Mouse (Mus musculus): Measurements from ENCODE around the gene Cysrt1. TPM values are rescaled to one million over a fixed set of nuclear protein-coding genes. Genes with fewer than 3 reads are reported as not detected.
"Not testable (repeated sequence)": the region's sequence is repeated elsewhere in the genome, so short reads cannot be mapped to it uniquely, and the experiment has no call there.

Gene Cysrt1
- total and polyA plus RNA-seq, 2 experiments from 2014 or later = not detected

DNA sequence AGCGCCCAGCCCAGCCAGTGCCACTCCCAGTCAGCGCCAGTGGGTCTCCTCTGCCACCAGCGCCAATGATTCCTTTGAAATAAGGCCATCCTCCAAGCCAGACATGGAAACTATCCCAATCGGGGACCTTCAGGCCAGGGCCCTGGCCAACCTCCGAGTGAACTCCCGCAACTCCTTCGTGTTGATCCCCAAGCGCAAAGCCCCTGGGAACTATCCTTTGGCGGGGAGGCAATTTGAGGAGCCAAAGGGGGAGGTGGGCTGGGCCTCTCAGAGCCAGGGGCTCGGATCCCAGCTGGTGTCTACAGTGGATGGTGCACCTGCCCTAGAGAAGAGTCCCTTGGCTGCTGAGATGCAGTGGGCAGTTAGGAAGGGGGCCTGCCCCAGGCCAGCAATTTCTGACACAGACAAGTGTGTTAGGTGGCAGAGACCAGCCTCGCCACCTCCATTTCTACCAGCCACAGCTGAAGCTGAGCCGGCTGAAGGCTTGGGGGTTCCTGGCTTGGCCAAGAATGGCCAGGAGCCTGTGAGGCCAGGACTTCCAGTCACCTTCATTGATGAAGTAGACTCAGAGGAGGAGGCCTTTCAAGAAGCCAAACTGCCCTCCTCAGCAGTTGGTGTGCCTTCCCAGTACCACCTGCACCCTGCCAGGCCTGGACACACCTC lies 21.5 kb upstream of the Cysrt1 start:
- WGBS = 30% methylated on average over 12 of the region's 12 CpGs

DNA sequence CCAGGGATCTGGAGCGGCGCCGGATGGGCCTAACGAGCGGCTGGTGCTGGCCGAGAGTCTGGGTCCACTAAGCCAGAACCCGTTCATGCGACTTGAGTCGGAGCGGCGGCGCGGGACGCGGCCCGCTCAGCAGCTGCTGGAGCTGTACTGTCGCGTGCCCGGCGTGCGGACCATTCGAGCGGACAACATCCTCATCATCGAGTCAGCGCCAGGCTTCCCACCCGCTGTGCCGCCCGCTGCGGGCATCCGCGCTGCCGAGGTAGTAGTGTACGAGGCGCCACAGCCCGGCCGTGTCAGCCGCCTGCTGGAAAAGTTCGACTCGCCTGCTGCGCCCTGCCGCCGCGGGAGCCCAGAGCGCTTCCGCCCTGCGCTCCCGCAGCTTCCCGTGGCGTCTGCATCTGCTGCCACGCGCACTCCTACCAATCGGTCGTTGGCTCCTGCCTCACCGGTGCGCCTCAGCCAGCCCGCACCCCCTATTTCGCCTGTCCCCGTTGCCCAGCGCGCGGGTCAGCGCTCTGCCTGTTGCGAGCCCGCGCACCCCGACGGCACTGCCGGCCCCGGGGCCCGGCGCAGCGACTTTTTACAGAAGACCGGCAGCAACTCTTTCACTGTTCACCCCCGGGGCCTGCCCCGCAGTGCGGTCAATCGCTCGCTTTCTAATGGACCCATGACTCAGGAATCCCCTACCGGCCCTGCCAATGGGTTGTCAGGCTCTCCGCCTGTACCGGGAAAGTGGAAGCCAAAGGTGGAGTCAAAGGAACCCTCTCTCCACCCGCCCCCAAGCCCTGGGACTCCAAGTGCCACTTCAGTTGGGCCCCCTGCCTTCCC lies 20.8 kb upstream of the Cysrt1 start:
- H3K9ac ChIP-seq (replicated peaks; ENCODE audit: low read depth, low read length) = peak overlapping the region; percentile 41
- H3K9me3 ChIP-seq (replicated peaks; ENCODE audit: control insufficient read depth, low read length) = no peaks in the 10 kb centered on the region
- peak overlapping the region; percentile 60 for H3K4me3 ChIP-seq (ENCODE audit: low read depth, low read length)
- peak overlapping the region; percentile 90 for H3K4me2 ChIP-seq (ENCODE audit: low read depth, low read length)
- TF ChIP-seq EP300 (IDR thresholded peaks at IDR 0.05; ENCODE audit: low read depth) (no peak), CTCF (IDR thresholded peaks at IDR 0.05; ENCODE audit: low read depth) (no peak)
- H3K36me3 ChIP-seq (replicated peaks; ENCODE audit: control insufficient read depth, insufficient read depth, low read length) = no peaks in the 10 kb centered on the region
- no peak overlapping the region for H3K27ac ChIP-seq (ENCODE audit: low read depth)
- under 1% methylated on average over 76 of the region's 82 CpGs for WGBS
- peaks cover 28% of the 10 kb centered on the region for H3K4me1 ChIP-seq (ENCODE audit: control insufficient read depth, insufficient read depth)
- DNase-seq (ENCODE audit: low spot score) = no peak
- peak; percentile 13 for ATAC-seq (ENCODE audit: insufficient read depth, low read depth)
- H3K27me3 ChIP-seq (ENCODE audit: control insufficient read depth, insufficient read depth, low read length) = no peaks in the 10 kb centered on the region

More for the DNA sequence above, 21.5 kb upstream of the Cysrt1 start:
- no peak for TF ChIP-seq EP300 (IDR thresholded peaks at IDR 0.05; ENCODE audit: low read depth)
- TF ChIP-seq CTCF (IDR thresholded peaks at IDR 0.05; ENCODE audit: low read depth) = no peak
- peak overlapping the region; percentile 41; the same call in 1 of the 2 replicates for H3K9ac ChIP-seq (replicated peaks; ENCODE audit: low read depth, low read length)
- peak overlapping the region; percentile 90 for H3K4me2 ChIP-seq (ENCODE audit: low read depth, low read length)
- ATAC-seq (ENCODE audit: insufficient read depth, low read depth) = no peak
- H3K4me1 ChIP-seq (ENCODE audit: control insufficient read depth, insufficient read depth) = peaks cover 28% of the 10 kb centered on the region
- peak overlapping the region; percentile 60 for H3K4me3 ChIP-seq (ENCODE audit: low read depth, low read length)
- no peaks in the 10 kb centered on the region for H3K27me3 ChIP-seq (ENCODE audit: control insufficient read depth, insufficient read depth, low read length)
- DNase-seq (ENCODE audit: low spot score) = no peak
- peaks cover 2% of the 10 kb centered on the region for H3K36me3 ChIP-seq (replicated peaks; ENCODE audit: control insufficient read depth, insufficient read depth, low read length)
- no peak overlapping the region for H3K27ac ChIP-seq (ENCODE audit: low read depth)
- H3K9me3 ChIP-seq (replicated peaks; ENCODE audit: control insufficient read depth, low read length) = no peaks in the 10 kb centered on the region

DNA sequence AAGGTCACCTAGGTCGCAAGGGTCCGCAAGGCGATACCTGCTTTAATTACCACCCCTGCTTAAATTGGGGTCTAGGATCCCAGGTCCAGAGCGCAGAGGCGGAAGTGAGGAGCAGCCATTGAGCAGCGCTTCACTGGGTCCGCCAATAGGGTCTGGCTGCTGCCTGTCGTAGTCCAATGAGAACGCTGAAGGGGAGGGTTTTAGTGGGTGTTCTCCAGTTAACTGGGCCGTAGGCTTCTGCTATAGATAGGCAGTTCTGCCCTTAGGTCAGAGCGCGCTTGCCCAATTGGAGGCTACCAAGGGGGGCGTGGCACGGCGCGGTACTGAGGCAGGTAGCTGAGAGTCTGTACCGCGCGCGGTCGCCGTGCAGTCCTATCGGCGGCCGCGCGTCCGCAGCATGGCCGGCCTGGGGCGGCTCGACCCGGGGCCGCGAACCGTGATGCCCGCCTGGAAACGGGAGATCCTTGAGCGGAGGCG lies 20.1 kb upstream of the Cysrt1 start, which contains the start of gene Tprn:
Gene Tprn (plus strand): TSS at position 328 of the 477 bp plus-strand sequence.
- peak; percentile 97 for DNase-seq (ENCODE audit: low spot score)
- peaks cover 27% of the 10 kb centered on the region for H3K4me1 ChIP-seq (ENCODE audit: control insufficient read depth, insufficient read depth)
- under 1% methylated on average over 39 of the region's 39 CpGs for WGBS
- peak; percentile 98 for ATAC-seq (ENCODE audit: insufficient read depth, low read depth)
- H3K4me2 ChIP-seq (ENCODE audit: low read depth, low read length) = peak within 1 kb of the TSS; percentile 90
- TF ChIP-seq EP300 (IDR thresholded peaks at IDR 0.05; ENCODE audit: low read depth) = no peak
- TF ChIP-seq CTCF (IDR thresholded peaks at IDR 0.05; ENCODE audit: low read depth) = no peak
- H3K27ac ChIP-seq (ENCODE audit: low read depth) = peak within 1 kb of the TSS; percentile 69
- no peaks in the 10 kb centered on the region for H3K9me3 ChIP-seq (replicated peaks; ENCODE audit: control insufficient read depth, low read length)
- H3K36me3 ChIP-seq (replicated peaks; ENCODE audit: control insufficient read depth, insufficient read depth, low read length) = no peaks in the 10 kb centered on the region
- H3K27me3 ChIP-seq (ENCODE audit: control insufficient read depth, insufficient read depth, low read length) = no peaks in the 10 kb centered on the region
- H3K9ac ChIP-seq (replicated peaks; ENCODE audit: low read depth, low read length) = peak within 1 kb of the TSS; percentile 41
- peak within 1 kb of the TSS; percentile 60 for H3K4me3 ChIP-seq (ENCODE audit: low read depth, low read length)

DNA sequence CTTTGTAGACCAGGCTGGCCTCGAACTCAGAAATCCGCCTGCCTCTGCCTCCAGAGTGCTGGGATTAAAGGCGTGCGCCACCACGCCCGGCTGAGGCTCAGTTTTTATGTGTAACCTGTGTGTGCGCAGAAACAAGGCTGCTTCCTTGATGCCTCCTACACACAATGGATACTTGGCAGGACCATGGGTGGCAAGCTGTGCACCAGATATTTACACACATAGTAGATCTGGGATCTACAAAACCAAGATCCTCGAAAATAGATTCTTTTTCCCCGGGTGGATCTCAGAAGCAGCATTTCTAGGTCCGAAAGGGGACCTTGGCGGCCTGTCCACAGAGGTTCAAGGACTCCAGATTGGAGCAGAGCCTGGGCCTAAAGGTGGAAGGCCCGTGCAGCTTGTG lies 19.6 kb upstream of the Cysrt1 start:
- Histone ChIP-seq H3K27me3 (ENCODE audit: control insufficient read depth, insufficient read depth, low read length) (no peaks in the 10 kb centered on the region), H3K9me3 (replicated peaks; ENCODE audit: control insufficient read depth, low read length) (no peaks in the 10 kb centered on the region), H3K27ac (ENCODE audit: low read depth) (peak overlapping the region; percentile 69), H3K4me2 (ENCODE audit: low read depth, low read length) (peak overlapping the region; percentile 90), H3K36me3 (replicated peaks; ENCODE audit: control insufficient read depth, insufficient read depth, low read length) (no peaks in the 10 kb centered on the region), H3K4me3 (ENCODE audit: low read depth, low read length) (peak overlapping the region; percentile 60), H3K4me1 (ENCODE audit: control insufficient read depth, insufficient read depth) (peaks cover 22% of the 10 kb centered on the region), H3K9ac (replicated peaks; ENCODE audit: low read depth, low read length) (0 out of 2 replicates have a peak overlapping the region, but pooled peaks have one; percentile 41)
- TF ChIP-seq CTCF (IDR thresholded peaks at IDR 0.05; ENCODE audit: low read depth) (no peak), EP300 (IDR thresholded peaks at IDR 0.05; ENCODE audit: low read depth) (no peak)
- ATAC-seq (ENCODE audit: insufficient read depth, low read depth) (peak; percentile 1; the same call in 1 of the 2 replicates), DNase-seq (ENCODE audit: low spot score) (no peak)
- 44% methylated on average over 11 of the region's 12 CpGs for WGBS

DNA sequence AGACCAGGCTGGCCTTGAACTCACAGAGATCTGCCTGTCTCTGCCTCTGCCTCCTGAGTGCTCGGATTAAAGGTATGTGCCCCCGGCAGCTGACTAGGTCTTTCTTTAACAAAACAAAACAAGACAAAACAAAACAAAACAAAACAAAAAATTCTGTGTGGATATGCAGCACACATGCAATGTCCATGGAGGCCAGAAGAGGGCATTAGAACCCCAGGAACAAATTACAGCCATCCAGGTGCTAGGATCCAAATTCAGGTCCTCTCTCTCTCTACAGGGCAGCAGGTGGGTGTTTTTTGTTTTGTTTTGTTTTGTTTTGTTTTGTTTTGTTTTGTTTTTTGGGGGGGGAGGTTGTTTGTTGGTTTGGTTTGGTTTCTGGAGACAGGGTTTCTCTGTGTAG lies 16.6 kb upstream of the Cysrt1 start:
- H3K4me3 ChIP-seq (ENCODE audit: low read depth, low read length) = no peak overlapping the region
- no peaks in the 10 kb centered on the region for H3K9me3 ChIP-seq (replicated peaks; ENCODE audit: control insufficient read depth, low read length)
- DNase-seq (ENCODE audit: low spot score) (no peak), ATAC-seq (ENCODE audit: insufficient read depth, low read depth) (no peak)
- no peak overlapping the region for H3K4me2 ChIP-seq (ENCODE audit: low read depth, low read length)
- no peak overlapping the region for H3K27ac ChIP-seq (ENCODE audit: low read depth)
- TF ChIP-seq CTCF (IDR thresholded peaks at IDR 0.05; ENCODE audit: low read depth) (peak; percentile 41), EP300 (IDR thresholded peaks at IDR 0.05; ENCODE audit: low read depth) (no peak)
- WGBS = 60% methylated on average over 2 of the region's 2 CpGs
- no peaks in the 10 kb centered on the region for H3K27me3 ChIP-seq (ENCODE audit: control insufficient read depth, insufficient read depth, low read length)
- no peak overlapping the region for H3K9ac ChIP-seq (replicated peaks; ENCODE audit: low read depth, low read length)
- peaks cover 14% of the 10 kb centered on the region for H3K4me1 ChIP-seq (ENCODE audit: control insufficient read depth, insufficient read depth)
- no peaks in the 10 kb centered on the region for H3K36me3 ChIP-seq (replicated peaks; ENCODE audit: control insufficient read depth, insufficient read depth, low read length)

DNA sequence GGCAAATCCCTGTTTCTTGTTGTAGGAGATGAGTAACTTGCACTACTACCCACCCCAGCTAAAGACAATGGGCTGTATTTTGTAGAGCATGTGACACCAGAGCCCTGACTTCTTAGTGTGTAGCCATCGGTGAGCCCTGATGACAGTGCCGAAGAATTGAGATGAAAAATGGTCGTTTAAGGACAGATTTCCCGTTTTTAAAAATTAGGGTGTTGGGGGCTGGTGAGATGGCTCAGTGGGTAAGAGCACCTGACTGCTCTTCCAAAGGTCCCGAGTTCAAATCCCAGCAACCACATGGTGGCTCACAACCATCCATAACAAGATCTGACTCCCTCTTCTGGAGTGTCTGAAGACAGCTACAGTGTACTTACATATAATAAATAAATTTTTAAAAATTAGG lies 15.0 kb upstream of the Cysrt1 start:
- H3K9ac ChIP-seq (replicated peaks; ENCODE audit: low read depth, low read length); ATAC-seq (ENCODE audit: insufficient read depth, low read depth): not testable (repeated sequence)
- 81% methylated on average over 5 of the region's 5 CpGs for WGBS

More for the DNA sequence above, 15.0 kb upstream of the Cysrt1 start:
- not testable (repeated sequence) for H3K4me3 ChIP-seq (ENCODE audit: low read depth, low read length); H3K27me3 ChIP-seq (ENCODE audit: control insufficient read depth, insufficient read depth, low read length); H3K9me3 ChIP-seq (replicated peaks; ENCODE audit: control insufficient read depth, low read length); DNase-seq (ENCODE audit: low spot score); H3K4me2 ChIP-seq (ENCODE audit: low read depth, low read length); H3K27ac ChIP-seq (ENCODE audit: low read depth); H3K4me1 ChIP-seq (ENCODE audit: control insufficient read depth, insufficient read depth)
- 0 out of 2 replicates have a peak, but pooled peaks cover 11% of the 10 kb centered on the region for H3K36me3 ChIP-seq (replicated peaks; ENCODE audit: control insufficient read depth, insufficient read depth, low read length)
